Mouse (Mus musculus) stomach, embryonic 14.5 days (tissue): Measurements from ENCODE around the gene Nek2. TPM values are rescaled to one million over a fixed set of nuclear protein-coding genes. Genes with fewer than 3 reads are reported as not detected.

Experiments used
- ATAC-seq: fragments of 200-750 bp; cut with Nextera tagmentation; 2 replicates; pipeline ENCODE4 v1.8.0; 2017; ENCODE audit warnings: low read depth, moderate TSS enrichment; ENCODE audit not compliant: insufficient number of reproducible peaks, insufficient read depth, low FRiP score
- H3K27ac ChIP-seq: fragments of 300-500 bp; sonication (generic); 2 replicates; pipeline ENCODE4 v1.5.1; 2014; ENCODE audit warnings: mild to moderate bottlenecking, low read length, moderate library complexity, mixed read lengths
- H3K27me3 ChIP-seq: fragments of 300-500 bp; sonication (generic); 2 replicates; pipeline ENCODE4 v1.6.1; 2014; ENCODE audit warnings: low read length, control low read depth, mixed read lengths; ENCODE audit not compliant: control insufficient read depth, insufficient read depth
- H3K36me3 ChIP-seq: fragments of 300-500 bp; sonication (generic); 2 replicates; pipeline ENCODE4 v1.6.1; 2014; ENCODE audit warnings: mild to moderate bottlenecking, control low read depth, low read length, moderate library complexity, mixed read lengths; ENCODE audit not compliant: control insufficient read depth, insufficient read depth
- H3K4me1 ChIP-seq: fragments of 300-500 bp; sonication (generic); 2 replicates; pipeline ENCODE4 v1.6.1; 2014; ENCODE audit warnings: low read length, control low read depth, mixed read lengths; ENCODE audit not compliant: control insufficient read depth, insufficient read depth
- H3K4me2 ChIP-seq: fragments of 300-500 bp; sonication (generic); replicated peaks from 2 replicates; pipeline ENCODE4 v1.6.1; 2014; ENCODE audit warnings: low read depth, low read length, control low read depth
- H3K4me3 ChIP-seq: fragments of 300-500 bp; sonication (generic); 2 replicates; pipeline ENCODE4 v1.5.1; 2014; ENCODE audit warnings: low read depth, low read length, control low read depth
- H3K9ac ChIP-seq: fragments of 300-500 bp; sonication (generic); replicated peaks from 2 replicates; pipeline ENCODE4 v1.6.1; 2014; ENCODE audit warnings: low read depth, mild to moderate bottlenecking, control low read depth, low read length, moderate library complexity, mixed read lengths
- H3K9me3 ChIP-seq: fragments of 300-500 bp; sonication (generic); 2 replicates; pipeline ENCODE4 v1.6.1; 2016; ENCODE audit warnings: low read depth, low read length, control low read depth; ENCODE audit not compliant: control insufficient read depth
- WGBS: fragments of 180-500 bp; shearing (Covaris S2); extraction: QIAGEN DNeasy Blood & Tissue Kit; methylation state at CpG from one replicate; pipeline ENCODE4 v1.1.7; 2014; 5-methylcytosine and 5-hydroxymethylcytosine counted together
- polyA plus RNA-seq: library from polyadenylated mRNA; unstranded; fragments of >200 nt; fragmentation: Nextera tagmentation; extraction: Ambion mirVana; gene quantifications from 2 replicates; pipeline ENCODE4 v1.2.1, GENCODE M21; 2014

The Nek2 gene
- polyA plus RNA-seq, 1 experiment from 2014 or later: 31.0 TPM

GRCm38 (mm10) chr1:191858136-191858535 lies 36.9 kb downstream of the Nek2 start:
- no peak overlapping the region for H3K27ac ChIP-seq
- no peaks in the 10 kb centered on the region for H3K27me3 ChIP-seq
- H3K36me3 ChIP-seq: no peaks in the 10 kb centered on the region
- no peak overlapping the region for H3K9ac ChIP-seq
- no peaks in the 10 kb centered on the region for H3K9me3 ChIP-seq
- no peaks in the 10 kb centered on the region for H3K4me1 ChIP-seq
- no peak overlapping the region for H3K4me2 ChIP-seq
- no peak for ATAC-seq
- H3K4me3 ChIP-seq: no peak overlapping the region

- Histone ChIP-seq H3K36me3 (no peaks in the 10 kb centered on the region), H3K4me2 (no peak overlapping the region), H3K27me3 (no peaks in the 10 kb centered on the region), H3K9ac (no peak overlapping the region), H3K9me3 (no peaks in the 10 kb centered on the region), H3K4me3 (no peak overlapping the region), H3K27ac (no peak overlapping the region), H3K4me1 (no peaks in the 10 kb centered on the region)
- WGBS: 73% methylated on average over 3 of the region's 3 CpGs
- no peak for ATAC-seq
These were observed 38.6 kb downstream of the Nek2 start for GRCm38 (mm10) chr1:191859847-191860246.

- no peak overlapping the region for H3K9ac ChIP-seq
- no peaks in the 10 kb centered on the region for H3K27me3 ChIP-seq
- no peaks in the 10 kb centered on the region for H3K4me1 ChIP-seq
- H3K36me3 ChIP-seq: no peaks in the 10 kb centered on the region
- no peaks in the 10 kb centered on the region for H3K9me3 ChIP-seq
- no peak for ATAC-seq
- H3K27ac ChIP-seq: no peak overlapping the region
- 86% methylated on average over 5 of the region's 5 CpGs for WGBS
- no peak overlapping the region for H3K4me3 ChIP-seq
- no peak overlapping the region for H3K4me2 ChIP-seq
These were observed 40.0 kb downstream of the Nek2 start for GRCm38 (mm10) chr1:191861247-191861646.

GRCm38 (mm10) chr1:191863833-191864550 lies 42.7 kb downstream of the Nek2 start:
- Histone ChIP-seq H3K9ac (no peak overlapping the region), H3K4me1 (no peaks in the 10 kb centered on the region), H3K27me3 (no peaks in the 10 kb centered on the region), H3K4me2 (no peak overlapping the region), H3K9me3 (no peaks in the 10 kb centered on the region), H3K27ac (no peak overlapping the region), H3K4me3 (no peak overlapping the region), H3K36me3 (no peaks in the 10 kb centered on the region)
- 74% methylated on average over 4 of the region's 4 CpGs for WGBS
- no peak for ATAC-seq

- no peak for ATAC-seq
- 80% methylated on average over 8 of the region's 8 CpGs for WGBS
- no peak overlapping the region for H3K27ac ChIP-seq
These were observed 43.3 kb downstream of the Nek2 start for GRCm38 (mm10) chr1:191864551-191865027.

GRCm38 (mm10) chr1:191872076-191872710 lies 50.9 kb downstream of the Nek2 start:
- Histone ChIP-seq H3K36me3 (no peaks in the 10 kb centered on the region), H3K9me3 (no peaks in the 10 kb centered on the region), H3K27ac (no peak overlapping the region), H3K4me3 (no peak overlapping the region), H3K4me2 (no peak overlapping the region), H3K4me1 (no peaks in the 10 kb centered on the region), H3K27me3 (no peaks in the 10 kb centered on the region), H3K9ac (no peak overlapping the region)
- 74% methylated on average over 6 of the region's 6 CpGs for WGBS
- ATAC-seq: no peak

More at GRCm38 (mm10) chr1:191864551-191865027, 43.3 kb downstream of the Nek2 start:
- Histone ChIP-seq H3K36me3 (no peaks in the 10 kb centered on the region), H3K9ac (no peak overlapping the region), H3K27me3 (no peaks in the 10 kb centered on the region), H3K4me3 (no peak overlapping the region), H3K4me1 (no peaks in the 10 kb centered on the region), H3K4me2 (no peak overlapping the region), H3K9me3 (no peaks in the 10 kb centered on the region)

GRCm38 (mm10) chr1:191875006-191875405 lies 53.8 kb downstream of the Nek2 start:
- H3K9ac ChIP-seq: no peak overlapping the region
- WGBS: 75% methylated on average over 7 of the region's 7 CpGs

GRCm38 (mm10) chr1:191875683-191876305 lies 54.5 kb downstream of the Nek2 start:
- Histone ChIP-seq H3K9me3 (no peaks in the 10 kb centered on the region), H3K36me3 (no peaks in the 10 kb centered on the region), H3K27me3 (no peaks in the 10 kb centered on the region), H3K9ac (no peak overlapping the region), H3K4me3 (no peak overlapping the region), H3K4me1 (peaks cover 3% of the 10 kb centered on the region; the same call in 1 of the 2 replicates), H3K4me2 (no peak overlapping the region), H3K27ac (no peak overlapping the region)
- 51% methylated on average over 9 of the region's 9 CpGs for WGBS
- no peak for ATAC-seq

More at GRCm38 (mm10) chr1:191875006-191875405, 53.8 kb downstream of the Nek2 start:
- H3K27ac ChIP-seq: no peak overlapping the region
- no peak for ATAC-seq
- H3K4me2 ChIP-seq: no peak overlapping the region
- H3K27me3 ChIP-seq: no peaks in the 10 kb centered on the region
- H3K4me1 ChIP-seq: peaks cover 3% of the 10 kb centered on the region; the same call in 1 of the 2 replicates
- H3K36me3 ChIP-seq: no peaks in the 10 kb centered on the region
- no peaks in the 10 kb centered on the region for H3K9me3 ChIP-seq
- H3K4me3 ChIP-seq: no peak overlapping the region
